Mouse (Mus musculus): ENCODE data around the gene Swi5. TPM values are rescaled to one million over a fixed set of nuclear protein-coding genes. Genes with fewer than 3 reads are reported as not detected.
"Not testable (repeated sequence)": the region's sequence is repeated elsewhere in the genome, so short reads cannot be mapped to it uniquely, and the experiment has no call there.

Gene Swi5
- polyA plus RNA-seq, 1 experiment from 2014 or later = 429 TPM

DNA sequence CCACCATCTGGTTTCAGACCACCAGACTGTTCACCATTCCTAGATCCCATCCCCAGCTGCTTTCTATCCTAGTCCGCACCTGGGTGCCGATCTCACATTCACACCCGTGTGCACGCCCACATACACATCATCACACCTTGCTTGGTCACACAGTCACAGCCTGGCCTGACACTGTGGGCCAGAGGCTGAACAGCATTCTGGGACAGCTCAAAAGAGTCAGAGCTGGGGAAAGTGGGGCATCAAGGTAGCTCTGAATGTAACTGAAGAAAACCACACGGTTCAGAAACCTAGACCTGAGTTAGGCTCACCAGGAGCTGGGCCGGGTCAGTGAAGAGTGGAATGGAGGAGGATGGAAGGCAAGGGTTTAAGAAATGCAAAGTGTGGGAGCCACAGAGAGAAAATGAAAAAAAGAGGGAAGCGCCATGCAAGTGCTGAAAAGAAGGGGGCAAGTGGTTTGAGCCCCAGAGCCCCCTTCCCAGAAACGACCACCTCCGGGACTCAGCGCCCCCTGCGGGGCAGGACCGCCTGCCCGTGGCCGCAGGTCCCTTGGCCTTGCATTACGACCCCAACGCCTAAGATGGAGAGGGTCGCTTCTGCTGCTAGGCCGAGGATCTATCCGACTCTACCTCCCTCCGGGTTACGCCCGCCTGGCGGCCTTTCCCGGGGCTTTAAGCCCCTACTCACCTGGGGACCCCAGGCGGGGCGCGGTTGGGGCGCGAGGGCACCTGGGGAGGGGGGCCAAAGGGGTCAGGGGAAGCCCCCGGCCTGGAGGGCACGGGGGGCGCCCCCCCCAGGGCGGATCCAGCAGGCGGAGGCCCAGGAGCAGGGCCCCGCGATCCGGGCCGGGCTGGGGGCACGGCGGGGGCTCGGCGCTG lies 23.8 kb upstream of the Swi5 start:
- DNase-seq (ENCODE audit: low spot score) = no peak

DNA sequence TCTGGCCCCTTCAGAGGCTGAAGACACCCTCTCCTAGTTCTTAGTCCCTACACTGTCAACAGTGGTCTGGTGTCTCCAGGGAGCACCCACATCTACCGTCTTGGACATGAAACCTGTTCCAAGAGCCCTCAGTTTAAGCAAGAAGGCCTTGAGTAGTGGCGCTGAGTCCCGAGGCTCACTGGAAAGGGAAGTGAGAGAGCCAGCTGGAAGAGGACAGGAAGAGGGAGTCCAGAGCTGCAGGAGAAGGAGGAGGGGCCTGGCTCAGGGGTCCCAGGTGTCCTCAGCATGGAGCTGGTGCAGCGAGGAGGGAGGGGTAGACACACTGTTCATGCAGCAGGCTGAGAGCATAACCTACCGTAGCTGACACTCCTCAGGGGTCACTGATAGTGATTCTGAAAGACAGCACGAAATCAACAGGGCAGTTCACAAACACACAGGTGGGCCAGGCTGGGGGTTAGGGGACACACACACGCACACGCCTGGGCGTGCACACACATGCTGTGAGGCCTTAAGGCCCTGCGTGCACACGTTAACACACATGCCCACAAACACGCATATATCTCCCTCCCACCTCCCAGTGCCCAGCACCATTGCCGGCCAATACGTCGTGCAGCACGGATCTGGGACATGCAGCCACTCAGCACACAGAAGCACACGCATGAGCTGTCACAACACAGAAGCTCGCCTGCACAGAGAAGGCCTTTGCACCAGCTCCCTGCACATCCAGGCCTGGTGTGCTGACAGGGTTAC lies 22.4 kb upstream of the Swi5 start:
- no peak for DNase-seq (ENCODE audit: low spot score)

DNA sequence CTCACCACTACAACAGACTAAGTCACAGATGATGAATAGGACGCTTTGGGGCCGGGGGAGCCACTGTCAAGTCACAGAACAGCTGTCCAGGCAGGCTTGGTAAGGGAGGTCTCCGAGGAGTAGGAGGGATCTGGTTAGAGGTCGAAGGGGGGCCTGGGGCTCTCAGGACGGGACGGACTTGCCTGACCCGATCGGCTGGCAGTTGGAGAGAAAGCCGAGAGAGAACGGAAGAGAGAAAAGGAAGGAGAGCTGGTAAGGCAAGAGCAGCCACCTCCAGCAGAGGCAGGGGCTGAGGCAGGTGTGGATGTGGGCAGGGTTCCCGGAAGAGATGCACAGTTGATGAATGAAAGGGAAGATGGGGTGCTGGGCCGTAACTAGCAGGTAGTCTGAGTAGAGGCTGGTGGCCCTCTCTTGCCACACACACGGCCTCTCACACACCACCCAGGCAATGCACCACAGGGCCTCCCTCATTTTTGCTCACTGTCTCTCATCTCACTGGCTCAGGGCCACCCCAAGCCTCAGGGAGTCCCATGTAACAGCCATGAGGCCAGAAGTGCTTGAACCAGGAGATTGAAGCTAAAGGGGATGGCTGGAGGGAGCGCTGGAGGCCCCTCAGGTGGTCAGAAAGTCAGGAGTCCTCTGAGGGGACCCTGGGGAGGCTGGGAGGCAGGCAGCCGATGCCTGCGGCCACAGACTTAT lies 21.1 kb upstream of the Swi5 start:
- DNase-seq (ENCODE audit: low spot score) = no peak

DNA sequence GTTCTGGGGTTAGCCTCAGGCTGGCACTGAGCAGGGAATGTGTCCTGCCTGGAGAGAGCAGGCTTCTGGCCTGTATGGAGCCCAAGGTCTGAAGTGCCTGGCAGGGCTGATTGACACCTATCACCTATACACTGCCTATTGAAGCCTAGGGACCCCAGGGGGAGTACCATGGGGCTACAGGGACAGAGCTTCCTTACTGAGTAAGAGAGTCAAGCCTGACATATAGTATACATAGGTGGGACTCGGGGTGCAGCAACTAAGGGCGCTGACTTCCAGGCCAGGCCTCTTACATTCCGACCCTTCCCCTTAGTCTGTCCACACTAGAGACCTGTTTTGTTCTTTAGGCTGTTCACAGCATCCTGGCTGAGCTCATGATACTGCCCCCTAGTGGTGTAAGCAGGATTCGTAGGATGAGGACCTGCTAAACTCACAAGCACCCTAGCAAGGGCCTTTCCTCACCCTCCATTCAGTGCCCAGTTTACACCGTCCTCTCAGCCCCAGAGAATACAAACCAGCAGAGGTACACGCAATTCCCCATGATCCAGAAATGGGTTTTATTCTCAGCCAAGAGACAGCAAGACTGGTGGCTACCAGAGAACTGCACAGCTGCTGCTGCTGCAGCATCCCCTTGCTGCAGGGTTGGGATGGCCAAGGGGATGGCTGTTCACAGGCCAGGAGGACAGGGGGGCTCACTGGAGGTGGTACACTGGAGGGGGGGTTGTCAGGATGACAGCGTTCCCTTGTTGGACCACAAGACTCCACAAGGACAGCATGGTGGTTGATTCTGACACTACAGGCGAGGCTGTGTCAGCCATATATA lies 20.3 kb upstream of the Swi5 start:
- DNase-seq (ENCODE audit: low spot score) = peak; percentile 69

DNA sequence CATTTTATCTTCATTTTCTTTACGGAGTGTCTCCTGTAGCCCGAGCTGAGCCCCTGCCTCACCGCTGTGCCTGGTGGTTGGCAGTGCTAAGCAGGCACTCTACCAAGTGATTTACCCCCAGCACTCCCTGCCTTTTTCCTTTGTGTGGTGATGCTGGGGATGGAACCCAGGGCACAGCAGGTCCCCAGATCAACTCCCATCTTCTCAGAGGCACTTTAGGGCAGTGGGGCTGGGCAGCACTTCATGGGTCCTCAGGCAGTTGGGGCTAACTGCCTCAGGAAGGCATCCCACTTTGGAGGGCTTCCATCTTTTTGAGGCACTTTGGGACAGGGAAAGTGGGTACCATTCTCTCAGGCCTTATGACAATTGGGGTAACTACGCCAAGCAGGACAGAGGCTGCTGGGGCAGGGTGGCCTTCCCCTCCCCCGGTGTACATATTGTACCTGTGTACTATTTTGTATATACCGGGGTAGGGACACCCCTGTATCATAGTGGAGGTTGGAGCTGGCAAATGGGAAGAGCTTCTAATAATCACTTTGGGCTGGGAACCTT lies 19.4 kb upstream of the Swi5 start:
- DNase-seq (ENCODE audit: low spot score) = no peak

DNA sequence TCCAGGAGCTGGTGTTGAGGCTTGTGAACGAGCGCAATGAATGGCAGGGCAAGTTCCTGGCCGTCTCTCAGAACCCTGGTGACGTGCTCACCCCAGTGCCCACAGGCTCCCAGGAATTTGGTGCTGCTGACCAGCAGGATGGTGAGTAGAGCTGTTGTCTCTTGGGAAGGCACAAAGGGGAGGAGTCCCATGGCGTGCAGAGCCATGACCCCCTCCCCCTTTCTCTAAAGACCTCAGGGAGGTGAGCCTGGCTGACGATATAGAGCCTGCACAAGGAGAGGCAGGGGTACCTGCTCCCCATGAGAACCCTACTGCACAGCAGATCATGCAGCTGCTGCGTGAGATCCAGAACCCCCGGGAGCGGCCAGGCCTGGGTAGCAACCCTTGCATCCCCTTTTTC lies 18.3 kb upstream of the Swi5 start:
- DNase-seq (ENCODE audit: low spot score) = no peak

DNA sequence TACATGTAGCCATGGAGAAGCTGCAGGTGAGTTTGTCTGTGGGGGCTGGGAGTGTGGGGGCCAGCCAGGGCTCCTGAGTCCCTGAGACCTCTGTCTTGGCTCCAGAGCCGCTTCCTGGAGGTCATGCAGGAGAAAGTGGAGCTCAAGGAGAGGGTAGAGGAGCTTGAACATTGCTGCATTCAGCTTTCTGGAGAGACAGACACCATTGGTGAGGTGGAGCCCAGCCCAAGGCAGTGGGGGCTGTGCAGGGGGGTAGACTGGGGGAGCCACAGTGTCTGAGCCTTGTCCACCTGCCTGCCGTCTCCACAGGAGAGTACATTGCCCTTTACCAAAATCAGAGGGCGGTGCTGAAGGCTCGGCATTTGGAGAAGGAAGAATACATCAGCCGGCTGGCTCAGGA lies 17.8 kb upstream of the Swi5 start:
- no peak for DNase-seq (ENCODE audit: low spot score)

DNA sequence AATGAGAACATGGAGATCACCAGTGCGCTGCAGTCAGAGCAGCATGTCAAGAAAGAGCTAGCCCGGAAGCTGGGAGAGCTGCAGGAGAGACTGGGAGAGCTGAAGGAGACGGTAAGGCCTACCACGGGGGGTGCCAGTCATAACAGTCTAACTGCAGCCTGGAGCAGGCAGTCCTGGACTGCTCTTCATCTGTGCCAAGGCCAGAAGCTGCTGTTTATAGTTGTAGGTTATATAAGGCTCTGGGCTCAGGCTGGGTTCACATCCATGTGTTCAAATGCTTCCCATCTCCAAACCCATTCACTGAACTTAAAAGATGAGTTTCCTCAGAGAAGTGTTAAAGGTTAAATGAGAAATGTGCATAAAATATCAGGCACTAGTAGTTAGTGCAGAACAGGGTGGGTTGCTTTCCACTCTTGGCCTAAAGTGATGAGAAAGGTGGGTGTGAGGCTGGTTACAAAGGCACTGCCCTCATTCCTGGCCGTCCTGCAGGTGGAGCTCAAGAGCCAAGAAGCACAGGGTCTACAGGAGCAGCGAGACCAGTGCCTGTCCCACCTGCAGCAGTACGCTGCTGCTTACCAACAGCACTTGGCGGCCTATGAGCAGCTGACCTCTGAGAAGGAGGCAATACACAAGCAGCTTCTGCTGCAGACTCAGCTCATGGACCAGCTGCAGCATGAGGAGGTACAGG lies 16.4 kb upstream of the Swi5 start:
- peak; percentile 65 for DNase-seq (ENCODE audit: low spot score)

DNA sequence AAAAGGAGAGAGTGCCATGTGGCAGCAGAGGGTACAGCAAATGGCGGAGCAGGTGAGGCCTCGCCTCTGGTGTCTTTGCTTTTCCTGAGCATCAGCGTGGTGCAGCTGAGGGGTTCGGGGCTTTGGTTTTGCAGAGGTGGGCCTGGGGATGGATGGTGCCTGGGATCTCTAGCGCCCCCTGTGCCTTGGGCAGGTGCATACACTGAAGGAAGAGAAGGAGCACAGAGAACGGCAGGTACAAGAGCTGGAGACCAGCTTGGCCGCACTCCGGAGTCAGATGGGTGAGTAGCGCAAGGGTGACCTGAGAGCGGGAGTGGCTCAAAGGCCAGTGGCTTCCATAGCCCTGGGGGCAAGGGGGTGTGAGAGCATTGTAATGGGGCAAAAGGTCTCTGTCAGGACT lies 15.1 kb upstream of the Swi5 start:
- DNase-seq (ENCODE audit: low spot score) = no peak

DNA sequence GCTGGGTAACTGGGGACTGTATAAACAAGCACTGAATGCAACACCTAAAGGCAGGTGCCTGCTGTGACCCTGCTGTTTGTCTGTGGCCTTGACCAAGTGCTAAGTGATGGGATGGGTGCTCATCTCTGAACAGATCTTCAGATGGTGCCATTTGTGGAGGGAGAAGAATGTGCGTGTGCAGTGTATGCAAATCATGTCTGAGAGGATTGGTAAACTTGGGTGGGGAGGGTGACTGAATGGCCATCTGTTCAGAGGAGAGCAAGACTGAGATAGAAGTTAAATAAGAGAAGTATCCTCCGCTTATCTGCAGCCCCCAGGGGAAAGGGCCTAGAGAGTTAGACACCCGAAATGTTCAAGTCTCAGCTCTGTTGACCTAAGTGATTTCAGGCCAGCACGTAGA lies 11.6 kb upstream of the Swi5 start:
- DNase-seq (ENCODE audit: low spot score) = no peak

DNA sequence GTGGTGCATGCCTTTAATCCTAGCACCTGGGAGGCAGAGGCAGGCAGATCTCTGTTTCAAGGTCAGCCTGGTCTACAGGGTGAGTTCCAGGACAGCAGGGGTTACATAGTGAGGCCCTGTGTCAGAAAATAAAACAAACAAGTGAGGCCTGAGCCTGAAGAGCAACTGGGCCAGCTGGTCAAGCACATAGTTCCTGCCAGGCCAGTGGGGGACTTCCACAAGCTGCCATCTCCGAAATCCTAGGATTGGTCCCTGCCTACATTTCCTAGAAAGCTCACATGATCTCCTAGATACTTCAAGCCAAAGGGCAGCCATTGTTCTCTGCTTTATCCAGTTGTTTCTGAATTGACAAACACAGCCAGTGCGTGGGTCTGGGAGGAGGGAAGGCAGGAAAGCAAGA lies 8.0 kb upstream of the Swi5 start:
- not testable (repeated sequence) for DNase-seq (ENCODE audit: low spot score)

DNA sequence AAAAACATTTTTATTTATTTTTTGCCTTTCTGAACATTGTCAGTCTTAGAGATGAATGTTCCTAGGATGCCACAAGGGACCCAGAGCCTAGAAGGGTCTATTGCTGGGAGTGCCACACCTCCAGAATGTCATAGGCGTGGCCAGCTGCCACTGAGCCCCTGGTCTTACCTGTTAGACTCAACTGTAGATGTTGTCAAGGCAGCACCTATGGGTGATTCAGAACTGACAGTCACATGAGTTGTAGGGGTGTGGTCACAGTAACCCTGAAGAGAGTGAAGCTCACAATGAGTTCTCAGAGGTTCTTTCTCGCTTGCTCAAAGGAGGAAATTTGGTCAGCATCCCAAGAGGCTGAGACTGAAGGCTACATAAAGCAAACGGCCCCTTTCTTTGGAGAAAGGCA lies 7.4 kb upstream of the Swi5 start:
- DNase-seq (ENCODE audit: low spot score) = no peak

DNA sequence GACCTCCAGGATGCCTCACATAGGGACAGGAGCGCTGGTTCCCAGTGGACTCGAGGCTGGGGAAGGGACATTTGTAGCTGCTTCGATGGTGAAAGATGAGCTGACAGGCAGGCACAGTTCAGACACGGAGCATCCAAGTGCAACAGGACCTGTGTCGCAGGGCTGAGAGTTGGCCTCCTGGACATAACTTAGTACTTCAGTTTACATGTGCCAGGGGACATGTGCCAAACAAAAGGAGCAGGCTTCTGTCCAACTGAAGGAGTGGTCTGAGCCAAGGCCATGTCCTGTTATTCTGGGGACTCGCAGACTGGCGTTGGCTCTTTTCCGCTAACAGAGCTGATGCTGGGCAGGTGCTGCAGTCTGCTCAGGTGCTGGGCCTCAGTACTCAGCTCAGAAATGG lies 6.5 kb upstream of the Swi5 start:
- DNase-seq (ENCODE audit: low spot score) = no peak

DNA sequence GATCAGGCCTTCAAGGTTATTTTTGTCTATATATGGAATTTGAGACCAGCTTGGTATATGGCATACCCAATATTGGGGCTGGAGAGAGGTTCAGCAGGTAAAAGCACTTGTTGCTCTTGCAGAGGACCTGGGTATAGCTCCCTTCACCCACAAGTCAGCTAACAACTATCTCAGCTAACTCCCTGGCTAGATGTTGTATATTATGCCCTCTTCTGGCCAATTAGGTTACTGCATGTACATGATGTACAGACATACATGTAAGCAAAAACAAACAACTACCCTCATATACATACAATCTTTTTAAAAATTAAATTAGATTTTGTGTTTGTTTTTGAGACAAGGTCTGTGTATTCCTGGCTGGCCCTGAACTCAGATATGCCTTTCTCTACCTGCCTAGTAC lies 1.7 kb upstream of the Swi5 start:
- peak; percentile 67 for DNase-seq (ENCODE audit: low spot score)

DNA sequence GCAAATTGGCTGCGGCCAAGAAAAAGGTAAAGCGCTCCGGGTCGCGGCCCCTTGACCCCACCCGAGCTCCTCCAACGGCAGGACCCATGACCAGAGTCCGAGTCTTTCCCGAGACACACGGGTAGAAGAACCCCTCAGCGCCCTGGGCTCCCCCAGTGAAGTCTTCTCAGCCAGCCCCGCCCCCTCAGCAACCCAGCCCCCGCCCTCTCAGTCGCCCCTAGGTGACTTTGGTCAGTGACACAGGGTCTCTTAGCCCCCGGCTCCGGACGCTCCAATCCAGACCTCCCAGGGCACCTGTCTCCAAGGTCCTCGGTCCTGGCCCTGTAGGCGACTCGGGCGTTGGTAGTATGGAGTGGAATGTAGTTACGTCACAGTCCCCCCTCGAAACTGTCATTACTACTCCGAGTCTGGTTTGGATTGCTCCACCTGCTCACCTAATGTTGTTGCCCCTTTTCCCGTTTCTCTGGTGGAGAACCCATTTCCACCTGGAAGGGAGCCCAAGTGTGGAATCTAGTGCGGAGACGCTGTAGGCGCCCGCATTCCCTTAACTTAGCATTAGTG lies 576 bp upstream of the Swi5 start:
- DNase-seq (ENCODE audit: low spot score) = no peak

DNA sequence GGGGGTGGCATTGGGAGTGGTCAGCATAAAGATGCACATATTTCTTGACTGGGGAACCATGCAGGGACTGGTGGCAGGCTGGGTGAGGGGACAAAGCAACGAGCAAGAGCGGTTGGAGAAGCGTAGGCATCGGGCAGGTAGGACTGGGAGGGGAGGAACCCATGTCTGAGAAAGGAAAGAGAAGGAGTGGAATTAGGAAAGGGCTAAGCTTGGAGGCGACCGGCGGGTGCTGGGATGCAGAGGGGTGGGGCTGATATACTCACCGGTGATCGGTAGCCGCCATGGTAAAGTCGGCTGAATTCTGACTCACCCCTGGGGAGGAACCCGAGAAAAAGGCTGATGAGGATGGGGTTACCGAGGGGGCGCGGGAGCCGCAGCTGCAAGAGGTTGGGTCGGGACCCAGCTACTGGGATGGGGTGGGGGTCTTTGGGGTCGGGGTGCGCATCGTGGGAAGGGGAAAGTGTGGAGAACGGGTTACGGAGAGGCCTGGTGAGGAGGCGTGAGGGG lies 488 bp downstream of the Swi5 start, which contains the start of gene Golga2:
Gene Golga2, plus strand, starts transcription at position 51 of the 507 bp plus-strand sequence.
- DNase-seq (ENCODE audit: low spot score) = no peak

DNA sequence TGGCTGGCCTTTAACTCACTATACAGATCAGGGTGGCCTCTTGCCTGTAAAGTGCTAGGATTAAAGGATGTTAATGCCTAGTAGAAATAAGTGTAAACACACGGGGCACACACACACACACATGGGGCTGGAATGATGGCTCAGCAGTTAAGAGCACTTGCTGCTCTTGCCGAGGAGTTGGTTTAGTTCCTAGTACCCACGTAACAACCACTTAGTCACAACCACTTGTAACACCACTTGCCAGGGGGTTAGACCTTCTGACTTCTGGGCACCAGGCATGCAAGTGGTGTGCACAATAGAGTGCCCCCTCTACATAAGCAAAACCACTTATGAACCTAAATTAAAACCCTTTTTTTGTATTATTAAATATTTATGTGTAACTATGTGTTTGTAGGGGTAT lies 3.9 kb downstream of the Swi5 start:
- DNase-seq (ENCODE audit: low spot score) = no peak

DNA sequence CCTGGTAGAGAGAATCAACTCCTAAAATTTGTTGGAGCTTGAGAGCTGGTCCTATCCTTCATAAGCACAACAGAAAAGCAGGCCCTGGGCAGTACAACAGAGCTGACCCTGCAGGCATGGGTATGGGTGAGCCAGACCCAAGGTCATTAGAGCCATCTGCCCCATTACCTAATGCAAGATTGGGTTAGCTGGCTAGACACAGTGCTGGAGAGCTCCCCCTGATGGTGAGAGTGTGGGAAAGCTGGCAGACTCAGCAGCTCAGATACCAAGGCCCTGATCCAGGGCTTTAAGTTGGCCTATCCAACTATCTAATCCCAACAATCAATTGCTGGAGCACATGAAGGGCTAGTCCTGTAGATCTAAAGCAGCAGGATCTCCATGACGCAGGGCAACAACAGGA lies 5.1 kb downstream of the Swi5 start:
- DNase-seq (ENCODE audit: low spot score) = peak; percentile 50

DNA sequence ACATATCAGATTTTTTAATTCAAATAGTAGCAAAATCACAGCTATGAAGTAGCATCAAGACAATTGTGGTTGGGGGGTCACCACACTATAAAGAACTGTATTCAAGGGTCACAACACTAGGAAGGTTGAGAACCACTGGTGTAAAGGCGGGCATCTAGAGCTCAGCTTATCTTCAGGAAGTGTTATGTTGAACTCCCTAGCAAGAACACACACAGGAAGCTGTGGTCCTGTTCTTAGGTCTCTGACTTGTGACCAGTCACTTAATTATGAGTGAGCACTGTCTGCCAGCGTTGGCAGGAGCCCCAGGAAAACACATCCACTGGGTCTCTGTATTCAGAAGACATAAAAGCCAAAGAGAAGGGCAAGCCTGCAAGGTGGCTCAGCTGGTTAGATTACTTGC lies 5.6 kb downstream of the Swi5 start:
- DNase-seq (ENCODE audit: low spot score) = no peak

DNA sequence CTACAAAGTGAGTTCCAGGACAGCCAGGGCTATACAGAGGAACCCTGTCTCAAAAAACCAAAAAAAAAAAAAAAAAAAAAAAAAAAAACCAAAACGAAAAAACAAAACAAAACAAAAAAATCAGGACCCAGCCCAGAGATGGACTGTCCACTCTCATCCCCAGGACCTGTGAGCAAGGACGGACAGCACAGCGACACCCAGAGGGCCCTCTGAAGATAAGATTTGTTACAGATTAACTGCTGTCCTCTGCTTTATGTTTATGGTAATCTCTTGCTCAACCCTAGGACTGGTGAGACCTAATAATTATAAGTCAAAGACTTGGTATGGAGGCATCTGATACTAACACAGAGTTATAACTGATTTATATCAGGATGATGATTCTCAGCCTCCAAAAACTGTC lies 12.1 kb downstream of the Swi5 start:
- DNase-seq (ENCODE audit: low spot score) = no peak

All from thymus, postnatal 0 days (tissue).